Mouse (Mus musculus): ENCODE measurements around the gene Tgfb3. TPM values are rescaled to one million over a fixed set of nuclear protein-coding genes. Genes with fewer than 3 reads are reported as not detected.

Tgfb3 gene
- polyA plus RNA-seq, 1 experiment from 2014 or later = 5.8 TPM

DNA sequence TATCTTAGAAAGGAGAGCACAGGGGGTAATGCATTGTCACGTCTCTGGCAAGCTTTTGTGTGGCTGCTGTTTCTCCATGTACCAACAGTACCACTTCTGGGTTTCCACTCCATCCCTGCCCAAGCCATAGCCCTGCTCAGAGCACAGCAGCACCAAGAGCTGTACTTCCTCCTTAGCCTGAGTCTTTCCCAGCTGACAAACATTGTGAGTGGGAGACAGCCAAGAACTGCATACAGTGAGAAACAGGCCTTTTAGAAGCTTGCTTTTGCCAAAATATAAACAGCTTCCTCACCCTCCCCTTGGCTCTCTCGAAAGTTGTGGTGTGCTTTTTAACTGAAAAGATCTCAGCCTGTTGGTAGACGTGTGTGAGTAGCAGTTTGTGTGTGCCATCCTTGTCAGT lies 71.5 kb downstream of the Tgfb3 start:
- Histone ChIP-seq H3K27ac (replicated peaks) (no peak overlapping the region), H3K27me3 (replicated peaks) (no peaks in the 10 kb centered on the region), H3K9ac (replicated peaks) (no peak overlapping the region), H3K4me3 (replicated peaks) (no peak overlapping the region), H3K4me2 (no peak overlapping the region), H3K36me3 (no peaks in the 10 kb centered on the region), H3K9me3 (replicated peaks) (no peaks in the 10 kb centered on the region), H3K4me1 (peaks cover 10% of the 10 kb centered on the region)
- WGBS = 73% methylated on average over 3 of the region's 3 CpGs
- ATAC-seq (ENCODE audit: low FRiP score) = no peak

Other genes starting within 250 kb of the Tgfb3 start
- 35.2 and 40.1 TPM in 2 replicates for gene Ift43, start 3.5 kb upstream of the Tgfb3 start, polyA plus RNA-seq (2015; fragmentation: Nextera tagmentation; extraction: Ambion mirVana)
- gene Gpatch2l, start 162.8 kb upstream of the Tgfb3 start, polyA plus RNA-seq (2015; fragmentation: Nextera tagmentation; extraction: Ambion mirVana) = 20.8 and 25.0 TPM in 2 replicates